Mouse (Mus musculus): ENCODE measurements around the gene Ghrl. TPM values are rescaled to one million over a fixed set of nuclear protein-coding genes. Genes with fewer than 3 reads are reported as not detected.

Ghrl gene
- polyA plus RNA-seq, 1 experiment from 2014 or later: not detected

DNA sequence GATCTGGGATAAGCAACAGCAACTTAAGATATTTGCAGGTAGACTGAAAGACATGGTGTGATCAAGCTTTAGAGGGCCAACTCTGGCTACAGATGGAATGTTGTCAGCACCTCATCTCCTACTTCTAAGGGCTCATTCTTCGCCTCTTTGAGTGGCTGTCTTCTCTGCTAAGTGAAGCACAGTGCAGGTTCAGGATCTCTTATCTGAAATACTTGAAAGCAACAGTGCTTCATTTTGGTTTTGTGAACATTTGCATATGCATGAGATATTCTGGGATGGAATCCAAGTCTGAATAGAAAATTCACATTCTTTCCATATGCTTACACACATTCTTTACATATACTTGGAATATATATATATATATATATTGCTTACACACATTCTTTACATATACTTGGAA is 22.6 kb upstream of the Ghrl start:
- no peaks in the 10 kb centered on the region for H3K9me3 ChIP-seq (ENCODE audit: control insufficient read depth, low read length)
- no peak overlapping the region for H3K27ac ChIP-seq (replicated peaks in 1 of 2; ENCODE audit: control insufficient read depth in 1 of 2, insufficient read depth in 1 of 2, low read depth in 2 of 2, low read length in 2 of 2)
- H3K4me1 ChIP-seq (ENCODE audit: control insufficient read depth in 2 of 2, insufficient read depth in 2 of 2, low read length in 2 of 2): peaks cover 0 to 9% of the 10 kb centered on the region in 2 experiments; a peak in 2 of 4 replicates
- no peak overlapping the region for H3K4me3 ChIP-seq (ENCODE audit: control insufficient read depth in 1 of 2, insufficient read depth in 1 of 2, low read depth in 1 of 2, low read length in 2 of 2)
- peaks cover 6% of the 10 kb centered on the region; the same call in 1 of the 2 replicates for H3K27me3 ChIP-seq (ENCODE audit: control insufficient read depth, insufficient read depth, low read length)
- H3K36me3 ChIP-seq (ENCODE audit: control insufficient read depth, insufficient read depth, low read length): peaks cover 12% of the 10 kb centered on the region
- H3K9ac ChIP-seq (ENCODE audit: low read length): no peak overlapping the region
- no peak overlapping the region for H3K4me2 ChIP-seq (ENCODE audit: low read length)
- ATAC-seq (ENCODE audit: insufficient number of reproducible peaks, insufficient read depth, low FRiP score, low read depth): no peak
- 29% methylated on average over 1 of the region's 1 CpGs for WGBS

DNA sequence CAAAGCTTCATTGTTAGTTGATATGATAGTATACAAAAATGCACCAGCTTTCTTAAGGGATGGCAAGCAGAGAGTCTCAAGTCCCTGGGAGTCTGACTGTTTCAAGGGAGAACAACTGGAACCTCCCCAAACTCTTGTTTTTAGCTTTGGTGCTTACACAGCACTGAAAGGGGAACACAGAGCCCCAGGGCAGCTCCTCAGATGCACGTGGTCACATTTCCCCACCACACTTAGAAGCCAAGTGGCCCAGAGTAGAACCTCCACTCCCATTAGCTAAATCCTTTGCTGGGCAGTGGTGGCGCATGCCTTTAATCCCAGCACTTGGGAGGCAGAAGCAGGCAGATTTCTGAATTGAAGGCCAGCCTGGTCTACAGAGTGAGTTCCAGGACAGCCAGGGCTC is 21.7 kb upstream of the Ghrl start:
- peaks cover 0 to 9% of the 10 kb centered on the region in 2 experiments; a peak in 2 of 4 replicates for H3K4me1 ChIP-seq (ENCODE audit: control insufficient read depth in 2 of 2, insufficient read depth in 2 of 2, low read length in 2 of 2)
- peaks cover 21% of the 10 kb centered on the region for H3K36me3 ChIP-seq (ENCODE audit: control insufficient read depth, insufficient read depth, low read length)
- no peak for ATAC-seq (ENCODE audit: insufficient number of reproducible peaks, insufficient read depth, low FRiP score, low read depth)
- no peak overlapping the region for H3K27ac ChIP-seq (replicated peaks in 1 of 2; ENCODE audit: control insufficient read depth in 1 of 2, insufficient read depth in 1 of 2, low read depth in 2 of 2, low read length in 2 of 2)
- H3K4me3 ChIP-seq (ENCODE audit: control insufficient read depth in 1 of 2, insufficient read depth in 1 of 2, low read depth in 1 of 2, low read length in 2 of 2): no peak overlapping the region
- peaks cover 2% of the 10 kb centered on the region; the same call in 1 of the 2 replicates for H3K27me3 ChIP-seq (ENCODE audit: control insufficient read depth, insufficient read depth, low read length)
- H3K4me2 ChIP-seq (ENCODE audit: low read length): no peak overlapping the region
- no peaks in the 10 kb centered on the region for H3K9me3 ChIP-seq (ENCODE audit: control insufficient read depth, low read length)
- WGBS: 63% methylated on average over 2 of the region's 2 CpGs
- no peak overlapping the region for H3K9ac ChIP-seq (ENCODE audit: low read length)

DNA sequence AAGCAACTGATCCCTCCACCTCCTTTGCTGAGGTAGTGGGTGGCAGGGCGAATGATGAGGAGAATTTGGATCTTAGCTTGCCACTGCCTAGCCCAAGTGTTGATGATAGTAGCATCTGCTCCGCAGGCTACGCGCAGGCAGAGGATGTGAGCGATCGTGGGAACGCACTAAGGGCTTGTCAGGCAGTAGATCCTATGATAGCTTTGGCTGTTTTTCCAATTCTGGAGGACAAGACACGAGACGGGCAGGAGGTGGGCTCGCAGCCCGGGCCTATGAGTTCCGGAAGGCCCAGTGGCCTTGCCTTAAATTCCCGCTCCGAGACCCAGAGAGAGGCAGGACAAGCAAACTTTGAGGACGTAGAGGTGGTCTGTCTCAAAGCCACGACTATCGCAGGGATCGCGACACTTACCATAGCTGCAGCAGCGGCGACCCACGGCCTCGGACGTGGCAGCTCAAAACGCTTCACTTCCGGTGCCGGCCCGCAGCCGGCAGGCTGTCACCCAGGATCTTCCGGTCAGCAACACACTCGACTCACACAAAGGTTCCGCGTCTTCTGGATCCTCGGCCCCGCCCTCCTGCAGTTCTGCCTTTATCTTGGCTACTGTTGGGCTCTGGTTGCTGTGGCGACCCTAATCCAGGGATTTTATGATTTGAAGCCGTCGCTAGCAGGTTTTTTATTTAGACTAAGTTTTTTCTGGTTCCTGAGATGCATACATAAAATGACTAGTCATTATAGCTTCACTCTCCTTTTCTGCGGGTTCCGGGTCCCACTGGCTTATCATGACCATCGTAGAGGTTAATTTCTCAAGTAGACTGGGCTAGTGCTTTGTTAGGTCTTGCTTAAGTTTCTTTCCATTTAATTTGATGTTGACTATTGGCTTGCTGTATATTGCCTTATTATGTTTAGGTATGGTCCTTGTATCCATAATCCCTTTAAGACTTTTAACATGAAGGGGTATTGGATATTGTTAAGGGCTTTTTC is 20.8 kb upstream of the Ghrl start, which contains the start of gene Sec13:
Gene Sec13 (minus strand): TSS at position 508 of the 982 bp plus-strand sequence.
- peak within 1 kb of the TSS; percentile 66 to 88 for H3K4me3 ChIP-seq (ENCODE audit: control insufficient read depth in 1 of 2, insufficient read depth in 1 of 2, low read depth in 1 of 2, low read length in 2 of 2)
- H3K9ac ChIP-seq (ENCODE audit: low read length): peak within 1 kb of the TSS; percentile 84
- H3K9me3 ChIP-seq (ENCODE audit: control insufficient read depth, low read length): no peaks in the 10 kb centered on the region
- H3K27ac ChIP-seq (replicated peaks in 1 of 2; ENCODE audit: control insufficient read depth in 1 of 2, insufficient read depth in 1 of 2, low read depth in 2 of 2, low read length in 2 of 2): peak within 1 kb of the TSS; percentile 41 to 60; a peak in 3 of 4 replicates
- H3K27me3 ChIP-seq (ENCODE audit: control insufficient read depth, insufficient read depth, low read length): no peaks in the 10 kb centered on the region; the same call in 1 of the 2 replicates
- WGBS: 7% methylated on average over 41 of the region's 41 CpGs
- peak within 1 kb of the TSS; percentile 70 for H3K4me2 ChIP-seq (ENCODE audit: low read length)
- 0 out of 2 replicates have a peak, but pooled peaks have one; percentile 62 for ATAC-seq (ENCODE audit: insufficient number of reproducible peaks, insufficient read depth, low FRiP score, low read depth)
- H3K4me1 ChIP-seq (ENCODE audit: control insufficient read depth in 2 of 2, insufficient read depth in 2 of 2, low read length in 2 of 2): peaks cover 0 to 9% of the 10 kb centered on the region in 2 experiments; a peak in 2 of 4 replicates
- H3K36me3 ChIP-seq (ENCODE audit: control insufficient read depth, insufficient read depth, low read length): peaks cover 30% of the 10 kb centered on the region

DNA sequence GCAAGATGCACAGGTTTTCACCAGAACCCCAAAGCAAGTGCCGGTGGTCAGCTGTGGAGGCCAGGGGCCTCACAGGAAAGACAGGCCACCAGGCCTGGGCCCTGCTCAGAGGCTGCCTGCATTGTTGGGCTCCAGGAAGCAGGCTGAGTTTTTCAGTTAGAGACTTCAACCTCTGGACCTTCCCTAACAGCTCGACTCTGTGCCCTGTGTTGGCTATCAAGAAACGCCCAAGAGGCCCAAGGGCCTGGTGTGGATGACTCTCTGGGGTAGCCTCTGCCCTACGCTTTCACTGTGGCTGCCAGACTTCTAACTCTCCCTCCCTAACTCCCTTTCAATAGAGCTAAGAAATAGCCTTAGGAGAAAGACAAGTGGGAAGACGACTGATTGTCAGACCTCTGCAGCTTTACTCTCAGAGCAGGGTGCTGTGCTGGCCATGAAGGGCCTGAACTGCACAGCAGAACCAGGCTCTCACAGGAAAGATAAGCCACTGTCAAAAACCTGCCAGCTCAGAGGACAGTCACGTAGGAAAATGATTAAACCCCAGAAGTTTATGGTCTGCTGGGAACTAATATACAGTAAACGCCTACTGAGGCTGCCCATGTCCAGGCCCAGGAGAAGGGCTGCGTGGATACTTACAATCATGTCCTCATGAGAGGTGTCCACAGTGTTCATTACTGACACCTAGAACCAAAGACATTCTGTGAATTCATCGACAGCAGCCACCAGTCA is 17.8 kb upstream of the Ghrl start:
- Histone ChIP-seq H3K4me1 (ENCODE audit: control insufficient read depth in 2 of 2, insufficient read depth in 2 of 2, low read length in 2 of 2) (peaks cover 0 to 9% of the 10 kb centered on the region in 2 experiments; a peak in 2 of 4 replicates), H3K36me3 (ENCODE audit: control insufficient read depth, insufficient read depth, low read length) (peaks cover 61% of the 10 kb centered on the region), H3K27me3 (ENCODE audit: control insufficient read depth, insufficient read depth, low read length) (no peaks in the 10 kb centered on the region), H3K4me3 (ENCODE audit: control insufficient read depth in 1 of 2, insufficient read depth in 1 of 2, low read depth in 1 of 2, low read length in 2 of 2) (no peak overlapping the region), H3K9ac (ENCODE audit: low read length) (no peak overlapping the region), H3K27ac (replicated peaks in 1 of 2; ENCODE audit: control insufficient read depth in 1 of 2, insufficient read depth in 1 of 2, low read depth in 2 of 2, low read length in 2 of 2) (no peak overlapping the region), H3K9me3 (ENCODE audit: control insufficient read depth, low read length) (no peaks in the 10 kb centered on the region), H3K4me2 (ENCODE audit: low read length) (no peak overlapping the region)
- ATAC-seq (ENCODE audit: insufficient number of reproducible peaks, insufficient read depth, low FRiP score, low read depth): no peak
- WGBS: 82% methylated on average over 9 of the region's 9 CpGs

DNA sequence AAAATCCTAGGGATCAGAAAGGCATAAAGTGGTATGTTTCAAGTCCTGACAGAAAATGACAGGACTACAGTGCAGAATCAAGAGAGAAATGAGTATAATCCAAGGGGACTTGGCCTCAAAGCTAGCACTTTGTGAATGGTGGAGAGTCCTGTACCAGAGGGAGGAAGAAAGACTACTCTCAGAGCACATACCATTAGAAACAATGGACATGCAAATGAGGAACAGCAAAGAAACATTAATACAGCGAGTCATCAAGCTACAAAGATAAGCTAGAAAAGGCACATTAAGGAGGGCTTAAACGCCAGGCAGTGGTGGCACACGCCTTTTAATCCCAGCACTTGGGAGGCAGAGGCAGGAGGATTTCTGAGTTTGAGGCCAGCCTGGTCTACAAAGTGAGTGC is 11.6 kb upstream of the Ghrl start:
- no peaks in the 10 kb centered on the region for H3K27me3 ChIP-seq (ENCODE audit: control insufficient read depth, insufficient read depth, low read length)
- peaks cover 100% of the 10 kb centered on the region for H3K36me3 ChIP-seq (ENCODE audit: control insufficient read depth, insufficient read depth, low read length)
- no peak overlapping the region for H3K4me3 ChIP-seq (ENCODE audit: control insufficient read depth in 1 of 2, insufficient read depth in 1 of 2, low read depth in 1 of 2, low read length in 2 of 2)
- no peak overlapping the region for H3K27ac ChIP-seq (replicated peaks in 1 of 2; ENCODE audit: control insufficient read depth in 1 of 2, insufficient read depth in 1 of 2, low read depth in 2 of 2, low read length in 2 of 2)
- WGBS: 88% methylated on average over 3 of the region's 3 CpGs
- H3K4me2 ChIP-seq (ENCODE audit: low read length): no peak overlapping the region
- H3K4me1 ChIP-seq (ENCODE audit: control insufficient read depth in 2 of 2, insufficient read depth in 2 of 2, low read length in 2 of 2): no peaks in the 10 kb centered on the region
- ATAC-seq (ENCODE audit: insufficient number of reproducible peaks, insufficient read depth, low FRiP score, low read depth): no peak
- H3K9ac ChIP-seq (ENCODE audit: low read length): no peak overlapping the region
- H3K9me3 ChIP-seq (ENCODE audit: control insufficient read depth, low read length): no peaks in the 10 kb centered on the region

DNA sequence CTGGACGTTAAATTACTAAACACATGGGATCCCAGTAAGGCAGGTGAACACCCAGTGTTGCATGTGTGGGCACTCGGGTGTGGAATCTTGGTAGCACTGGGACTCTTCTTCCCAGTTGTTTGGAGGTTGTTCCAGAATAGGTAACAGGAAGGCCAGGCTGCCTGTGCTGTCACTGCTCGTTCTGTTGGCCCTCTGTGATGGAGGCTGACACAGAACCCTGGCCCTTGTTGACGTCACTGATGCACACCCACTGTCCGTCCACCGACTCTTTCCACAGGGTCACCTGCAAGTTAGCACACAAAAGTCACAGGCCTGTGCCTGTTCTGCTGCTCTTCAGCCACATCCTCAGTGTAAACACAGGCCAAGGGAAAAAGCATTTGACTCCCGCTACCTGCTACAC is 8.5 kb upstream of the Ghrl start:
- H3K9ac ChIP-seq (ENCODE audit: low read length): no peak overlapping the region
- no peaks in the 10 kb centered on the region for H3K9me3 ChIP-seq (ENCODE audit: control insufficient read depth, low read length)
- H3K4me3 ChIP-seq (ENCODE audit: control insufficient read depth in 1 of 2, insufficient read depth in 1 of 2, low read depth in 1 of 2, low read length in 2 of 2): no peak overlapping the region
- H3K36me3 ChIP-seq (ENCODE audit: control insufficient read depth, insufficient read depth, low read length): peaks cover 100% of the 10 kb centered on the region
- no peak overlapping the region for H3K4me2 ChIP-seq (ENCODE audit: low read length)
- H3K27me3 ChIP-seq (ENCODE audit: control insufficient read depth, insufficient read depth, low read length): no peaks in the 10 kb centered on the region
- WGBS: 85% methylated on average over 7 of the region's 7 CpGs
- no peaks in the 10 kb centered on the region for H3K4me1 ChIP-seq (ENCODE audit: control insufficient read depth in 2 of 2, insufficient read depth in 2 of 2, low read length in 2 of 2)
- H3K27ac ChIP-seq (replicated peaks in 1 of 2; ENCODE audit: control insufficient read depth in 1 of 2, insufficient read depth in 1 of 2, low read depth in 2 of 2, low read length in 2 of 2): no peak overlapping the region
- no peak for ATAC-seq (ENCODE audit: insufficient number of reproducible peaks, insufficient read depth, low FRiP score, low read depth)

DNA sequence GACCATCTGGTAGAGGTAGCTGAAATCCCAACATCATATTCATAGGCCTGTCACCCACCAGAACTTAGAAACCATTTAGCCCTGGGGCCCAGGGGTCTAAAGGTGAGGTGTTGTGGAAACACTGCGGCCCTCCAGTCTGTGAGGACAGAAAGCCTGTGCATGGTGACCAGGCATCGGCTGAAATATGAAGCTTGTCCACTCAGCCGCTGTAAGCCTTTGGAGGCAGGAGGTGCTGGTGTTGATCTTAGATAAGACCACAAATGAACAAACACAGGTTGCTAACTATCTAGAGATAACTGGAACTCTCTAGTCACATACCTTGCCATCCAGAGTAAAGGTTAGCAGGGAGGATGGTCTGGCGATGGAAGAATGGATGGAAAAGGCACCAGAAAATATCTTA is 1.4 kb upstream of the Ghrl start:
- no peaks in the 10 kb centered on the region for H3K4me1 ChIP-seq (ENCODE audit: control insufficient read depth in 2 of 2, insufficient read depth in 2 of 2, low read length in 2 of 2)
- H3K9me3 ChIP-seq (ENCODE audit: control insufficient read depth, low read length): no peaks in the 10 kb centered on the region
- no peak overlapping the region for H3K9ac ChIP-seq (ENCODE audit: low read length)
- H3K4me2 ChIP-seq (ENCODE audit: low read length): no peak overlapping the region
- H3K4me3 ChIP-seq (ENCODE audit: control insufficient read depth in 1 of 2, insufficient read depth in 1 of 2, low read depth in 1 of 2, low read length in 2 of 2): no peak overlapping the region
- no peak overlapping the region for H3K27ac ChIP-seq (replicated peaks in 1 of 2; ENCODE audit: control insufficient read depth in 1 of 2, insufficient read depth in 1 of 2, low read depth in 2 of 2, low read length in 2 of 2)
- WGBS: 68% methylated on average over 4 of the region's 4 CpGs
- ATAC-seq (ENCODE audit: insufficient number of reproducible peaks, insufficient read depth, low FRiP score, low read depth): no peak
- peaks cover 95% of the 10 kb centered on the region for H3K36me3 ChIP-seq (ENCODE audit: control insufficient read depth, insufficient read depth, low read length)
- no peaks in the 10 kb centered on the region for H3K27me3 ChIP-seq (ENCODE audit: control insufficient read depth, insufficient read depth, low read length)

Measured in heart, embryonic 14.5 days (tissue).